Mouse (Mus musculus) c-Kit-positive CD71-negative TER-119-negative erythroid progenitor cells, embryonic 14.5 days (primary cell): Measurements from ENCODE around the gene Zfp64.
A peak's percentile ranks its signal among the peaks of the same experiment; 100 is the strongest.
"Not testable (repeated sequence)": the region's sequence is repeated elsewhere in the genome, so short reads cannot be mapped to it uniquely, and the experiment has no call there.

Experiments used
- DNase-seq: peaks from one replicate; pipeline ENCODE4 v3.0.0-alpha.2; 2013; ENCODE audit warnings: low read depth

Gene Zfp64

DNA sequence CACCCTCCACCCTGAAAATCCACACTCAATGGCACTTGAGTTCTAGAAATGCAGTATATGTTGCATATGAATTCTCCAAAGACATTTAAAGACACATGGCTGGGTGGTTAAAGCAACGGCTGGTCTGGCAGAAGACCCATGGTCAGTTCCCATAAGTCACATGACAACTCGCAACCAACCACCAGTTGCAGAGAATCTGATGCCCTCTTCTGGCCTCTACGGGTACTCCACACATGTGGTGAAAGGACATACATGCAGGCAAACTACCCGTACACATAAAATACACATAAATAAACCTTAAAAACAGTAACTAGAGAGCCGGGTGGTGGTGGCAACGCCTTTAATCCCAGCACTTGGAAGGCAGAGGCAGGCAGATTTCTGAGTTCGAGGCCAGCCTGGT lies 60.6 kb downstream of the Zfp64 start:
- no peak for DNase-seq

DNA sequence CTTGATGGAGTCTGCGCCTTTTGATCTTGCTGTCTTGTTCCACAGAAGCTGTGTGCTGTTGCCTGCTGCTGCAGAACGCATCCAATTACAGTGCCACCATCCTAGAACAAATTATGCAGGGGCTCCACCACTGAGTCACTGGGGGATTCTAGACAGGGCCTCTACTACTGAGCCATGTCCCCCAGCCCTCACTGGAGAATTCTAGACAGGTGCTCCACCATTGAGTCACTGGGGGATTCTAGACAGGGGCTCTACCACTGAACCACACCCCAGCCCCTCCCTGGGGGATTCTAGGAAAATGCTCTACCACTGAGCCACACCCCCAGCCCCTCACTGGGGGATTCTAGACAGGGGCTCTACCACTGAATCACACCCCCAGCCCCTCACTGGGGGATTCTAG lies 63.3 kb downstream of the Zfp64 start:
- no peak for DNase-seq

DNA sequence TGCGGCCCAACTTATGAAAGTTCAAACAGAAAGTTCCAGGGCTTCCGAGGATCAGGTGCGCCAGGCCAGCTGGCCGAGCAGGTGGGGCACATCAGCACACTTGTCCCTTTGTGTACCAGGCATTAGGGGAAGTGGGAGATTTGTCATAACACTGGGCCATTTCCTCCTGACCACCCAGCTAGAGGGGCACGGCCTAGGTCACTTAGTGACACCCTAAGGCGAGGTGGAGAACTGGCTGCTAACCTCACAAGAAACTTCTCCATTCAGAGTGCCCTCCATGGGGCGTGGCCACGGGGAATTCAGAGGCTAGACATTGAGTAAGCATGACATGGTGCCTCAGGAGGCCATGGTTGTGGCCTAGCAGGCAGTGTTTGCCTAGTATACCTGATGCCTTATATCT lies 70.7 kb downstream of the Zfp64 start:
- DNase-seq, result peak; percentile 36

DNA sequence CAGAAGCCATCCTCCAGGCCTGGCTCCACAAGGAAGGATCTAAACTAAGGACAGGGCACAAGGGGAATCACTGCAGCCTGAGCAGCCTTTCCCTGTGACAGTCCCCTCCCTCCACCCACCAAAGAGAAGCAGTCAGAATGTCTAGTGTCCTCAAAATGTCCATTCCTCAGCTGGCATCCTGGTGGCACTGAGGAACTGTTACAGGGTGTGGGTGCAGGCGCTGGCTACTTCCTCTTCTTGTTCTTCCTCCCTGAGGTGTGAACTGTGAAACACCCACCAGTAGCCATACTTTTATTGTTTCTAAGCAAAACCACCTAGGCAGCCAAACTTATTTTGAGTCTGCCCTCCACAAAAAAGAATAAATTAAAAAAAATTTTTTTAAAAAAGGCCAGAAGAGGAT lies 72.4 kb downstream of the Zfp64 start:
- DNase-seq, result no peak

DNA sequence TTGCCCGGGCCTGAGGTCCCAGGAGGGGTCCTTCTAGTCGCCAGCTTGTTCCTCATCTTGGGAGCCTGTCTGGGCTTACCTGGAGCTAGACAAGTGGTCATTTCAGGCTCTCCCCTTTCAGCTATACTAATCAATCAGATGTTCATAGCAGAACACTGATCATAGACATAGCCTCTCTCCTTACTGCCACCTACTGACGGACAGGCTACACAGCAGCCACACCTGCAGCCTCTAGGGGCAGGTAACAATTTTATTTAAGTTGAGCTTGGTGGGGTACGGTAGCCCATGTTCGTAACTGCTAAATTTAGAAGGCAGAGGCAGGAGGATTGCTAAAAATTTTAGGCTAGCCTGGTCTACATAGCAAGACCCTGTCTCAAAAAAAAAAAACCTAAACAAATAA lies 73.5 kb downstream of the Zfp64 start:
- no peak for DNase-seq

DNA sequence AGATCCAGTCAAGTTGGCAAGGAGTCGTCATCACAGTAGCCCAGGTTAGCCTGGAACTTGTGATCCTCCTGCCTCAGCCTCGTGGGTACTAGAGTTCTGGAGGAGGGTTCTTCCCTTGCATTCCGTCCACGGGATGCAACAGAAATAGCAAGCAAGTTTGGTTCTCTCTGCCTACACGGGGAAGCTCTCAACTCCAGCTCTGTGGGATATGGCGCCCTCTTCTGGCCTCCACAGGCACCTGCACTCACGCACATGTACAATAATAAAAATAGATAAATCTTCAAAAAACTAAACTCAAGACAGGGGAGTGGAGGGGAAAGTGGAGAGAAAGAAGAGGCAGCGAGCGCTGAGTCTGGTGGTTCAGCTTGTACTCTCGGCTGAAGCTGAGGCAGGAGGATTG lies 75.8 kb downstream of the Zfp64 start:
- DNase-seq, result no peak

DNA sequence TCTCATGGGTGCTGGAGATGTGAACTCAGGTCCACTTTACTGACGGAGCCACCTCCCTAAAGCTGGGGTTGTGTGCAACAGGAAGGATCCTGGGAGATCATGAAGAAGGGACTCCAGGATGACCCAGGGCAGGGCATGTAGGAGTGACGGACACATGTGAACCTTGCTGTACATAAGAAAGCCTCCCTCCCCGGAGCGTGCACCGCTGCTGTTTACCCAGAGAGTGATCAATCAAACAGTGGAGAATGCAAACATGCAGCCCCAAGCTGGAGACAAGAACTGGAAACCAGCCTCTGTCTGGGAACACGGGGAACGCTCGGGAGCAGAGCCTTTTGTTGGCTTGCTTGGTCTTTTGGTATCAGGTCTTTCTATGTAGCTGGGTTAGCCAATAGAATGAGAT lies 76.7 kb downstream of the Zfp64 start:
- no peak for DNase-seq

DNA sequence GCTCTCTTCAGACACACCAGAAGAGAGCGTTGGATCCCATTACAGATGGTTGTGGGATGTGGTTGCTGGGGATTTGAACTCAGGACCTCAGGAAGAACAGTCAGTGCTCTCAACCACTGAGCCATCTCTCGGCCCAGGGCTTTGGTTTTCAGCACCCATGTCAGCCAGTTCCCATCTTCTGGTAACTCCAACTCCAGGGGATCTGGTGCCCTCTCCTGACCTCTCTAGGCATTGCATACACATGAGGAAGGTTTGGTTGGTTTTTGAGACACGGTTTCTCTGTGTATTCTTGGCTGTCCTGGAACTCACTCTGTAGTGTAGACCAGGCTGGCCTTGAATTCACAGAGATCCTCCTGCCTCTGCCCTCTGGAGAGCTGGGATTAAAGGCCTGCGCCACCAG lies 77.2 kb downstream of the Zfp64 start:
- no peak for DNase-seq

DNA sequence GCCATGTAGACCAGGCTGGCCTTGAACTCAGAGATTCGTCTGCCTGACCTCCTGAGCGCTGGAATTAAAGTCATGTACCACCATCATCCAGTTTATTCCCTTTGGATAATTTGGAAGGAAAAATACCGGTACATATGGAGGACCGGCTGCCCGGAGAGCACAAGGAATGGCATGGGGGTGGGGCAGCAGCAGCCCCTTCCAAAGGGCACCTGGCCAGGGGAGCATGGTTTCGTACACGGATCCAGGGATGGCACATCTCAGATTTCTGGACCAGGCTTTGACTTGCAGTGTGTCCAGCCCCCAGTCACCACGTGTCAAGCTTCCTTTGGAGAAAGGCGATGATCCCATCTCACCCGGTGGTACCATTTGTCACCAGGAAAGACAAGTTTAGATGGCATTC lies 78.8 kb downstream of the Zfp64 start:
- DNase-seq, result no peak

DNA sequence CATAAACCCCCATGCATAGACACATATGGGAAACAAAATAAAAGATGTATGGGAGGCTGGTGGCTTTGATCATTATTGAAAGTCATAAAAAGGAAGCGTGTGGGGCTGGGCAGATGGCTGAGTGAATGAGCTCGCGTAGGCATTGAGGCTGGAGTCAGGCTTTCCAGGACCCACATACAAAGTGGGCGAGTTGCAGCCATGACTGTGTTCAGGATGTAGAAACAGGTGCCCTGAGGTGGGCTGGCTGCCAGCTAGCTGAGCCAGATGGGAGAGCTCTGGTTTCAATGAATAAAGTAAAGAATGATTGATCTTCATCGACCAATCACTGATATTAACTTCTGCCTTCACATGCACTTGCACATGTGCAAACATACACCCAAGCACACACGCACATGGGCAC lies 80.9 kb downstream of the Zfp64 start:
- no peak for DNase-seq

DNA sequence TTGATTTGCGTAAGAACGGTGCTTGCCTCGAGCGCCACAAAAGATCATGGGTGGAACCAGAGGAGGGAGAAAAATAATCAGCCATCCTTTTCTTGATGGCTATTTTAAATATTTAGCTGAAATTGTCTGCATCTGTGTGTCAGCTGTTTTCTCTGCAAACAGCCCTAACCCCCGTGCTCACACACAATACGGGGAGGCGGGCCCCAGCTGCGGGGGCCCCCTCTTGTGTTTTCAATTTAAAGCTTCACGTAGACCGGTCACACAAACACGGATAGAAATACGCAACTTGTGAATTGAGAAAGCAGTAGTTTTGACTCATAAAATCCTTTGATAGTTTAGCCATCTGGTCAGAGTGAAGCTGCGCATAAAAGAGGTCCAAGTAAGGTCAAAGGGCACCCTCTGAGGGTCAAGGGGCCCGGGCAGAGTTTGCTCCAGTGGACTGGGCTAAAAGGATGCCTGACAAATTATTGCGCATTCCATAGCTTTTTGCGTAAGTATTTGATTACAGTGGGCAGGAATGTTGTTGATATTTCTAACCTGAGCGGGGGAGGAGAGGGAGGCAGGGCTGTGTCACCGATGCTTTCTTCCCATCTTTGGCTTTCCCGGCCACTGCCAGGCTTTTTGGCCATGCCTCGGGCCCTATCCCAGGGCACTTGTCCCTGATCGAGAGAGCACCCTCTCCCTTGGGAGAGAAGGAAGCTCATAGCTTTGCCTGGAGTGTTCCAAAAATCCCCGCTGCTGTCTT lies 83.4 kb downstream of the Zfp64 start:
- no peak for DNase-seq

DNA sequence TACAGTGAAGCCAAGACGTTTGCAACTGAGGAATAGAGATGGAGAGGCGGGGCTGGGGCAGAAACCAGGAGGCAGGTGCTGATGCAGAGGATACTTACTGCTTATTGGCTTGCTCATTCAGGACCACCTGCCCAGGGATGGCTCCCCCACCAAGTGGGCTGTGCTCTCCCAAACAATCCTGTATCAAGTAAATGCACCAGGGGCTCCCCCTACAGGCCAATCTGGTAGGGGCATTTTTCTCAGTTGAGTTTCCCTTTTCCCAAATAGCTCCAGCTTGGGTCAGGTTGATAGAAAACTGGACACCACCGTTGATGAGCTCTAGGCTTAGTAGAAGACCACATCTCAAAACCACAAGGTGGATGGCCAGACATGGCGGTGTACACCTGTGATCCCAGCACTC lies 84.9 kb downstream of the Zfp64 start:
- no peak for DNase-seq

DNA sequence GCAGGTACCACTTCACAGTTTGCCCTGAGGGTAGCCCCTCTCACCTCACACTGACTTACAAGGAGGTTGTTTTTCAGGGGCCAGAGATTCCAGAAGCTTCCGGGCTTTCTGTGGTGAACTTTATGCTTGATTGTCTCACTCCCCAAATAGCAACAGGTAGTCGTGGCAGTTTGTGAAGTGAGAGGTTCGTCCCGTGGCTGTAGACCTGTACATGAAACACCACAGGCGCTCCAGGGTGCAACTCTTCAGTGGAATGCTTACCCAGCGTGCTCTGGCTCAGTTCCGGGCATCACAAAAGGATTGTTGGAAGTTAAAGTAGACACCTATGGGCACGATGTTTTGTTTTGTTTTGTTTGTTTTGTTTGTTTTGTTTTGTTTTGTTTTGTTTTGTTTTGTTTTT lies 88.4 kb downstream of the Zfp64 start:
- DNase-seq, result no peak

DNA sequence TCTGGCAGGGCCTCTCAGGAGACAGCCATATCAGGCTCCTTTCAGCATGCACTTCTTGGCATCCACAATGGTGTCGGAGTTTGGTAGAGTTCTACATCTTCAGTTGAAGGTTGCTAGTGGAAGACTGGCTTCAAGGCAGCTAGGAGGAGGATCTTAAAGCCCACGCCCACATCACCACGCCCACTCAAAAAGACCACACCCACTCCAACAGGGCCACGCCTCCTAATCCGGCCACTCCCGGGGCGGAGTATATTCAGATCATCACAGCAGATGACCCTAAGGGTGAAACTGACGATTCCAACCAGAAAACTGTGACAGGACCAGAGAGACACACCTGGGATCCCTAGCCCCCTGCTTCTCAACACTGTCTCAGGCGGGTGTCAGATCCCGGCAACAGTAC lies 89.0 kb downstream of the Zfp64 start:
- DNase-seq, result no peak

DNA sequence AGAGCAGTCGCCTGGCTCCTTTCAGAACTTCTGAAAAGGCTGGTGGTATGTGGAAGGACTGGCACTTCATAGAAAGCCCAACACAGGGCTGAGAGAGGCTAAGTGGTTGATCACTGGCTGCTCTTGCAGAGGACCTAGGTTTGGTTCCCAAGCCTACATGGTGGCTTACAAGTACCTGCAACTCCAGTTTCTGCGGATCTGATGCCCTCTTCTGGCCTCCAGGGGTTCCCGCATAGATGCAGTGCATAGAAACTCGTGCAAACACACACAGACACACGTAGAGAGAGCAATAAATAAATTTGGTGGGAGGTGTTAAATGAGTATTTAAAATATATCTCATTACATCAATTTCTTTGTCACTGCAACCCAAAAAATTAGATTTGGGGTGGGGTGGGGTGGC lies 90.5 kb downstream of the Zfp64 start:
- DNase-seq, result no peak

DNA sequence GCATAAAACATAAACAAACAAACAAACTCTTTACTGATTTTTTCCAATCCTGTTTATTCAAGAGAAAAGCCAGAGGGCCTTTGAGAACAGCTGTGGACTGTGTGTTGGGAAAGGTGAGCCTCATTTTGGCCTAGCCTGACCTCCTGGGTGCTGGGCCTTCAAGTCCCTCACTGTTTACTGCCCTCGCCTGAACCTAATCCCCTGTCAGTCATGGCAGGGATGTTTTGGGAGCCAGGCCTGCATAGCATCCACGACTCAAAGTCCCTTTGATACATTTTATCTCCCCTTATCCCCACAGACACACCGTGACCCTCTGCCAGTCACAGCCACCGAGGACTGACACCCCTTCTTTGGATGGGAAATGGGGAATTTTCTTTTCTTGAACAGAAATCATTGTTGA lies 92.7 kb downstream of the Zfp64 start:
- no peak for DNase-seq

DNA sequence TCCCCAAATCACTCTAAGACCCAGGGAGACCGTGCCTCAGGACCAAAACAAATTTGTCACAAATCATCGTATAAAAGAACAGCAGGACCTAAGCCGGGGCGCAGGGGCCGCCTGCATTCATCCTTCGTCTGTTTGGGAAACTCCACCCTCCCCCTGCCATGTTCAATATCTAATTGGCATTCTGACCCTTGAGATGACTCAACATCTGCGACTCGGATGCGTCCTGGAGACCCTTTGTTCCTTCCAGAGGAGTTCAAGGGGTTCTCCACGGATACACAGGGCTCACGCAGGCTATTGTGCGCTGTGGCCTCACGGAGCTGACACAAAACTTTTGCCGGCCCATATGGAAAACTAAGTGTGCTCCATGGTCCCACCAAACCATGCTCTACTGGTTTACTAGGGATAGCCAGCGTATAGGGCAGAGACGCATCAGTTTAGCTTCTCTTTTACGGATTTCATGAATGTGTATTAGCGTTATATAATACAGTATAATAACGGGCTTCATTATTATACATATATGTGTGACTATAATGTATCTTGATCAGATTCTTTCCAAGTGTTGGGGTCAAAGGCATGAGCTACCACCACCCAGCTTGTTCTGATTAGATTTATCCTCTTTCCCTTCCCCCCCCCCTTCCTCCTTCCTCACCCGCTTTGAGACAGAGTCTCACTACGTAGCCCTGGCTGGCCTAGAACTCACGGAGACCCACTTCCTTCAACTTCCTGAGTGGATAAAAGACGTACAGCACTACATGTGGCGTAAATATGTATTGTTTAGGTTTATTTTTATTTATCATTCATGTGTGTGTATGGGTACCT lies 94.3 kb downstream of the Zfp64 start:
- no peak for DNase-seq

DNA sequence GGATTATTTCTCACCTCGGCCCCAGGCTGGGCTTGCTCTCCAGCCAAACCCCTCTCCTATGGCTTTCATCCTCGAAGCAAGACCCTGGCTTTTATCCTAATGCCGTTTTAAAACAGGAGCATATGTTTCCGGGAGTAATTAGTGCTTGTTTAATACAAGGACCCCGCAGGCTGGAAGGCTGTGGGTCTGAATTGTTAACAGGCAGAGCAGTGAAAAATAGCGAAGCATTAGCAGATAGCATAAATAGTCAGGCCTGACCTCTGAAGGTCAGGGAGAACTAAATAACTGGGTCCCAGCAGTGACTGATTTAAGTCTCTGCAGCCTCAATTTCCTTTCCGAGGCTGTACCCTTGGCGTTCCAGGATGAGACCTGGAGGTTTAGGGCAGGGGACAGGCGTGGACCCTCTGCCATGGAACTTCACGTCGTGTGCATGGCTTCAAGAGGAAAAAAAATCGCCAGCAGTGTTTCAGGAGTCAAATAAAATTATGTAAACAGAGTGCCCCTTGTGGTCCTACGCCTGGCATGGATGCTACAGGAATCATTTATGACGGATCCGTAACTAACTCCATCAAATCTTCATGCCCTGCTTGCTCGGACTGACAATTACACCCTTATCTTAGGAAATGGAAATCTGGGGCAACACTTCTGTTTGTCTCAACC lies 95.2 kb downstream of the Zfp64 start:
- no peak for DNase-seq

DNA sequence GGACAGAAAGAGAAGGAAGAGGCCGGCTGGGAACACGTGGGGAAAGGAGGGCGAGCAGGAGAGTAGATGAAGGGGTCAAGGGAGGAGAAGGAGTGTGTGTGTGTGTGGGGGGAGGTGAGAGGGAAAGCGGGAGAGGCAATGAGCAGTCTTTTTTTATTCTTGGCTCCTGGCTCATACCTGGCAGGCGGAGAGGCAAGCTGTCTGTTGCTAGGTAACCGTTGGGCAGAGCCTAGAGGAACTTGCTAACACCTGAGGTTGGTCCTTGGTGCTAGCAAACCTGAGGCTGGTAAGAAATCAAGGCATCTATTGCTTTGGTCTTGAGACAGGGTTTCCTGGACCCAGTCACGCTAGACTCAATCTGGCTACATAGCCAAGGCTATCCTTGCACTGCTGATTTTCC lies 98.7 kb downstream of the Zfp64 start:
- no peak for DNase-seq

DNA sequence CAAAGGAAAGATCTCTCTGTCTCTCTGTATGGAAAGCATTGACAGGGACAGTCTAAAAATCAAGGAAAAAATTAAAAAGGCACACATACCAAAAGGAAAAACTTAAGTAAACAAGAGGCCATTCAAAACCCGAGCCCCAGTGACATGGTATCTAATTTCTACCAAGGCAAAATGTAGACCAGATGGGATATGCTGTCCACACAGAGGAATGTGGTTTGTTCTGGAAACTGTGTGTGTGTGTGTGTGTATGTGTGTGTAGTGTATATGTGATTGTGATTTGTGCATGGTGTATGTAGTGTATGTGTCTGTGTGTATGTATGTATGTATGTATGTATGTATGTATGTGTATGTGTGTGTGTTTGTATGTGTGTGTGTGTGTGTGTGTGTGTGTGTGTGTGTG lies 100.6 kb downstream of the Zfp64 start:
- no peak for DNase-seq

DNA sequence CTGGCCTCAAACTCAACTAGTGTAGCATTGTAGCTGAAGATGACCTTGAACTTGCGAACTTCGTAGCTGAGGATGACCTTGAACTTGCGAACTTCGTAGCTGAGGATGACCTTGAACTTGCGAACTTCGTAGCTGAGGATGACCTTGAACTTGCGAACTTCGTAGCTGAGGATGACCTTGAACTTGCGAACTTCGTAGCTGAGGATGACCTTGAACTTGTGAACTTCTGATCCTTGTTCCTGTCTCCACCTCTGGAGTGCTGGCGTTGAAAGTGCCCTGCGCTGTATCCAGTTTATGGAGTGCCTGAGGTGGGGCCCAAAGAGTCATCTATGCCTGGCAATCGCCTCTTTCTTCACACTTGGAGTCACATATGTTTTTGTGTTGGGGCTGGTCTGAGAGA lies 101.5 kb downstream of the Zfp64 start:
- DNase-seq, result not testable (repeated sequence)

DNA sequence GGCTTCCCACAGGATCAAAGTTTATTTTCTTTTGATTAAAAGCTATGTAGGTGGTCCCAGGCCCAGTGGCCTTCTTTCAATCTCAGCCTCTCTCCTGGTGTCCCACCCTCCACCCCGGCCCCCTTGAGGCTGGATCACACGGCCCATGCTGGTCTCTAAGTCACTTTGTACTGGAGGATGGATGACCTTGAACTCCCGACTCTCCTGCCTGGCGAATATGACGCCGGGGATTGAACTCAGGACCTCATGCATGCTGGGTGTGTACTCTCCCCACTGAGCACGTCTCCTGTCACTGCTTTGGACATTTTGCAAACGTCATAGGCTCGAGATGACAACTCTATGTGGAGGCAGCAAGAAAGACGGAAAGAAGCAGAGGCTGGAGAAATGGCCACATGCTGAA lies 103.8 kb downstream of the Zfp64 start:
- no peak for DNase-seq

DNA sequence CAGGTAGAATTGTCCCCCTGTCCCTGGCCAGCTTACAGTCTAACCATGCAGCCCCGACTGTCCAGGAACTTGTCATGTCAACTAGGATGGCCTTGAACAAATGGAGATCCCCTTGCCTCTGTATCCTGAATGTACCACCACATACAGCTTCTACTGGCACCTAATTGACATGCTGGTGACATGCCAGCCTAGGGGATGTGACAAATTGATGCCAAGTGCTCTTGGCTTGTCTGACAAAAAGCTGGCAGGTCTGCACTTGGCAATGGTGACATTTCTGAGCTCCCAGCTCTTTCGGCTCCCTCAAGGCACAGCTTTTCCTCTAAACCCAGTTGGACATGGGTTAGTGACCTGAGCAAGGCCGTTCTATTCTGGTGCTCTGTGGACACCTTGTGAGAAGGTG lies 106.8 kb downstream of the Zfp64 start:
- no peak for DNase-seq
